Mouse (Mus musculus) stomach, postnatal 0 days (tissue): ENCODE measurements around the gene Gm32717. TPM values are rescaled to one million over a fixed set of nuclear protein-coding genes. Genes with fewer than 3 reads are reported as not detected.
"Not testable (repeated sequence)": the region's sequence is repeated elsewhere in the genome, so short reads cannot be mapped to it uniquely, and the experiment has no call there.

Experiments used
- ATAC-seq: fragments of 200-750 bp; cut with Nextera tagmentation; 2 replicates; pipeline ENCODE4 v1.8.0; 2017; ENCODE audit not compliant: low FRiP score, low TSS enrichment
- DNase-seq: peaks from one replicate; pipeline ENCODE4 v3.0.0-alpha.2; 2016; ENCODE audit warnings: low spot score
- H3K27ac ChIP-seq: fragments of 300-500 bp; sonication (generic); replicated peaks from 2 replicates; pipeline ENCODE4 v1.5.1; 2014; ENCODE audit warnings: mild to moderate bottlenecking, control low read depth
- H3K27me3 ChIP-seq: fragments of 300-500 bp; sonication (generic); 2 replicates; pipeline ENCODE4 v1.6.1; 2014; ENCODE audit warnings: low read length; ENCODE audit not compliant: control insufficient read depth, insufficient read depth
- H3K36me3 ChIP-seq: fragments of 300-500 bp; sonication (generic); 2 replicates; pipeline ENCODE4 v1.6.1; 2014; ENCODE audit warnings: low read length, mixed read lengths; ENCODE audit not compliant: control insufficient read depth, insufficient read depth
- H3K4me1 ChIP-seq: fragments of 300-500 bp; sonication (generic); replicated peaks from 2 replicates; pipeline ENCODE4 v1.6.1; 2014; ENCODE audit warnings: antibody characterized with exemption; ENCODE audit not compliant: control insufficient read depth, insufficient read depth
- H3K4me2 ChIP-seq: fragments of 300-500 bp; sonication (generic); replicated peaks from 2 replicates; pipeline ENCODE4 v1.6.1; 2014; ENCODE audit warnings: low read depth, mild to moderate bottlenecking, control low read depth, moderate library complexity
- H3K4me3 ChIP-seq: fragments of 300-500 bp; sonication (generic); 2 replicates; pipeline ENCODE4 v1.5.1; 2014; ENCODE audit warnings: low read depth, low read length, control low read depth
- H3K9ac ChIP-seq: fragments of 300-500 bp; sonication (generic); 2 replicates; pipeline ENCODE4 v1.6.1; 2014; ENCODE audit warnings: mild to moderate bottlenecking, low read length, control low read depth, mixed read lengths
- H3K9me3 ChIP-seq: fragments of 300-500 bp; sonication (generic); 2 replicates; pipeline ENCODE4 v1.6.1; 2016; ENCODE audit warnings: low read length; ENCODE audit not compliant: control insufficient read depth
- CTCF ChIP-seq: IDR thresholded peaks from 2 replicates; pipeline ENCODE4 v1.5.1; 2016; ENCODE audit warnings: antibody characterized with exemption, low read depth, mild to moderate bottlenecking, moderate library complexity
- EP300 ChIP-seq: optimal IDR thresholded peaks from 2 replicates; pipeline ENCODE3; 2016; ENCODE audit warnings: antibody characterized with exemption
- WGBS: fragments of 180-500 bp; shearing (Covaris S2); extraction: QIAGEN DNeasy Blood & Tissue Kit; methylation state at CpG from one replicate; pipeline ENCODE4 v1.1.7; 2014; 5-methylcytosine and 5-hydroxymethylcytosine counted together
- polyA plus RNA-seq: library from polyadenylated mRNA; unstranded; fragments of >200 nt; fragmentation: Nextera tagmentation; extraction: Ambion mirVana; gene quantifications from 2 replicates; pipeline ENCODE4 v1.2.1, GENCODE M21; 2015

Gene Gm32717
- polyA plus RNA-seq, 1 experiment from 2014 or later: not detected

- DNase-seq (peak; percentile 29), ATAC-seq (no peak)
- 31% methylated on average over 10 of the region's 10 CpGs for WGBS
- no peak overlapping the region for H3K4me2 ChIP-seq
- H3K36me3 ChIP-seq: no peaks in the 10 kb centered on the region
- no peak overlapping the region for H3K9ac ChIP-seq
- no peaks in the 10 kb centered on the region for H3K27me3 ChIP-seq
- H3K4me3 ChIP-seq: no peak overlapping the region
- H3K9me3 ChIP-seq: no peaks in the 10 kb centered on the region
- H3K4me1 ChIP-seq: no peaks in the 10 kb centered on the region
- no peak overlapping the region for H3K27ac ChIP-seq
- TF ChIP-seq EP300 (no peak), CTCF (peak; percentile 58)
Observed at GRCm38 (mm10) chr10:118250852-118251295, 10.3 kb upstream of the Gm32717 start.

DNA sequence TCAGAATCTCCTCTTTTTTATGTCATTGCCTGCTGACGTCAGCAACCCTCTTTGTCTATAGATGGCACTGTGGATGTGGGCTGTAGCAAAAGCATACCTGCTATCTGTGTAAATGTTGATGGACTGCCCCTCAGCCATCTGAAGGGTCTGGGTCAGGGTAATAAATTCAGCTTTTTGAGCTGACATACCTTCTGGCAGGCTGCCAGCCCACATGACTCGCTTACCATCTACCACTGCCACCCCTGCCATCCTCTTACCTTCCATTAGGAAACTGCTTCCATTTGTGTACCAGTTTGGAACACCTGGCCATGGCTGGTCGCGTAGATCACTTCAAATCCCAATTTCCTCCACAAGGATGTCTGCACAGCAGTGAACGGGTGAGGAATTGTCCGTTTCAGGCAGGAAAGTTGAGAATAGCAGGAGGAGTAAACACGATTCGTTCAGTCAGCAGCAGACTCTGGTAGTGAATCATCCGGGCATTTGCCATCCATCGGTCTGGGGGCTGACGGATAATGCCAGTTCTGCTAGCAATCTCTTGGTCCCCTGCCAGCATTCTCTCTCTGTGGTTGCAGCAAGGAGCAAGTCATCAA is 8.5 kb upstream of the Gm32717 start:
- H3K4me2 ChIP-seq, H3K36me3 ChIP-seq, ATAC-seq, H3K4me1 ChIP-seq, H3K27ac ChIP-seq, DNase-seq, H3K4me3 ChIP-seq, H3K9me3 ChIP-seq, H3K27me3 ChIP-seq, H3K9ac ChIP-seq: not testable (repeated sequence)
- WGBS: 55% methylated on average over 11 of the region's 11 CpGs

GRCm38 (mm10) chr10:118232607-118233006 is 8.0 kb downstream of the Gm32717 start:
- H3K36me3 ChIP-seq, H3K4me1 ChIP-seq, H3K27ac ChIP-seq, ATAC-seq, H3K9ac ChIP-seq, H3K4me2 ChIP-seq, DNase-seq, H3K27me3 ChIP-seq, H3K4me3 ChIP-seq, H3K9me3 ChIP-seq: not testable (repeated sequence)
- WGBS: no CpG with 5 or more reads among the region's 5 CpGs

DNA sequence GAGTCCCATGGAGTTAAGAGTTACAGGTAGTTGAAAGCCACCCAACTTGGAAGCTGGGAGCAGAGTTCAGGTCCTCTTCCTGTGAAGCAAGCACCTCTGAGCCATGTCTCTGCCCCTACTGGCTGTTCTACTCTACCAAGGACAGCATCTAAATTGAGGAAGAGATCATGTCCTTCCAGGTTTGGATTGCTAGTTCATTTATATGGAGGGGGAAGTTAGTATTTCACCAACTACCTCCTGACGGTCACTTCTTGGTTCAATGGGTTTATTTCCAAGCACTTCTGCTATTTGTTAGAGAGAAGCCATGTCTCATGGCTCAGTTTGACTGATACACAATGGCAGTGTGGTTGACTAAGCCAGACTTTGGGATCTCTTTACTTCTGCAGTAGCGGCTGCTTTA is 13.0 kb downstream of the Gm32717 start:
- not testable (repeated sequence) for H3K4me3 ChIP-seq, DNase-seq, H3K9ac ChIP-seq, H3K36me3 ChIP-seq, H3K27me3 ChIP-seq, ATAC-seq, H3K27ac ChIP-seq, H3K4me1 ChIP-seq, H3K9me3 ChIP-seq, H3K4me2 ChIP-seq
- no CpG with 5 or more reads among the region's 2 CpGs for WGBS

GRCm38 (mm10) chr10:118215719-118216393 is 24.7 kb downstream of the Gm32717 start:
- not testable (repeated sequence) for H3K4me2 ChIP-seq, H3K27ac ChIP-seq, H3K36me3 ChIP-seq, DNase-seq, H3K27me3 ChIP-seq, H3K9ac ChIP-seq, H3K4me3 ChIP-seq, H3K4me1 ChIP-seq, ATAC-seq, H3K9me3 ChIP-seq
- 78% methylated on average over 2 of the region's 4 CpGs for WGBS

DNA sequence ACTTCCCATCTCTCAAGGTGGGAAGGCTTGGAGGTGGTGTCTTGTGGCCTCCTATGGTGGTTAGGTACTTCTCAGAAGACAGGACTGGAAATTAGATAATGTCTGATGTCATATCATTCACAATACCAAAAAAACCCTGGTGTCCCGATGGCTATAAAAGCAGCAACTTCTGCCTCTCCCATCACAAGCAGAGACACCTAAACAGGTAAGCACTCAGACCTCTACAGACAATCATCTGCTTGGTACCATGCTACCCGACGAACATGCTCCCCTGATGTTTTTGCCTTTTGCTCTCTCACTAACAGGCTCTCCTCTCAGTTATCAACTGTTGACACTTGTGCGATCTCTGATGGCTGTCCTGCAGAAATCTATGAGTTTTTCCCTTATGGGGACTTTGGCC is 35.9 kb downstream of the Gm32717 start, which contains the start of gene Il22:
Gene Il22 (plus strand): TSS at position 301 of the 400 bp plus-strand sequence.
- no peak for ATAC-seq
- WGBS: 88% methylated on average over 4 of the region's 4 CpGs
- no peaks in the 10 kb centered on the region for H3K9me3 ChIP-seq
- H3K4me2 ChIP-seq: no peak within 1 kb of the TSS
- no peak within 1 kb of the TSS for H3K9ac ChIP-seq
- DNase-seq: no peak
- H3K4me3 ChIP-seq: no peak within 1 kb of the TSS
- no peaks in the 10 kb centered on the region for H3K27me3 ChIP-seq
- H3K36me3 ChIP-seq: no peaks in the 10 kb centered on the region
- no peaks in the 10 kb centered on the region for H3K4me1 ChIP-seq
- no peak within 1 kb of the TSS for H3K27ac ChIP-seq
- TF ChIP-seq CTCF (no peak), EP300 (no peak)

- ATAC-seq: peak; percentile 59; the same call in 1 of the 2 replicates
- H3K9ac ChIP-seq, H3K36me3 ChIP-seq, H3K4me2 ChIP-seq, H3K27ac ChIP-seq, DNase-seq, H3K9me3 ChIP-seq, H3K4me1 ChIP-seq, H3K27me3 ChIP-seq, H3K4me3 ChIP-seq: not testable (repeated sequence)
- WGBS: 12% methylated on average over 3 of the region's 3 CpGs
Observed at GRCm38 (mm10) chr10:118195150-118195549, 45.4 kb downstream of the Gm32717 start.
